9 mouse cellular contexts compared by ENCODE assay signal in the genomic region with DNA sequence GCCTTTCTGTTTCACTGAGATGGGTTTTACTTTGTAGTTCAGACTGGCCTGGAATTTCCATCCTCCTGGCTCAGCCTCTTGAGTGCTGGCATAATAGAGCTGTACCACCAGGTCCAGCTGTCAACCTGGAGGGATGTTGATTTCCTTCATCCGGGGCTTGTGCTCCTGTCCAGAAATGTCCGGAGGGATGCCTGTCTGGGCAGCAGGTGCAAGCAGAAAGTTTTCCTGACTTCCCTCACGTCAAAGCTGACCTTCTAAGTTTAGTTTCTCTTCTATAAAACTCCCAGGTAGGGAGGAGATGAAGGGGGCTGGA. TPM values are rescaled to one million over a fixed set of nuclear protein-coding genes. Genes with fewer than 3 reads are reported as not detected.
DNase-seq lines count a peak whose midpoint lies in the region; ATAC-seq and TF ChIP-seq lines count a peak whose summit lies in the region.
"Had no signal": no experiment of that assay in that cellular context is flagged by ENCODE, and none has a peak within 500 bp of the region (broad histone marks: within the 10 kb centered on the region; RNA-seq: fewer than 3 reads in every experiment).

No protein-coding gene starts in this region.

- no peak overlapping the region for H3K9ac ChIP-seq in hindbrain, embryonic 16.5 days (ENCODE audit: low read depth, low read length)
- no peak overlapping the region for H3K9ac ChIP-seq in CH12.LX (ENCODE audit: insufficient read depth, low read depth)
- H3K9ac ChIP-seq in limb, embryonic 12.5 days (replicated peaks) = no peak overlapping the region

- H3K9me3 ChIP-seq in hindbrain, embryonic 10.5 days = no peaks in the 10 kb centered on the region
- no peaks in the 10 kb centered on the region for H3K9me3 ChIP-seq in hindbrain, embryonic 16.5 days (ENCODE audit: control insufficient read depth, low read length)
- H3K9me3 ChIP-seq in CH12.LX (replicated peaks; ENCODE audit: low read length) = no peaks in the 10 kb centered on the region
- H3K9me3 ChIP-seq in limb, embryonic 12.5 days = no peaks in the 10 kb centered on the region

- intact Hi-C loops in left cerebral cortex, postnatal 36 days (cut with DNase I) = no loop called here

- peak; percentile 3 for DNase-seq in adrenal gland, postnatal 14 days
- no peak for DNase-seq in adrenal gland, postnatal 4 days (ENCODE audit: low spot score in 2 of 2)
- no peak for DNase-seq in hindbrain, embryonic 10.5 days (ENCODE audit: low spot score)
- no peak for DNase-seq in CH12.LX (ENCODE audit: extremely low read depth)
- no peak for DNase-seq in left cerebral cortex, postnatal 36 days (ENCODE audit: low spot score in 2 of 2)
- DNase-seq: adrenal gland, postnatal 10 days had no signal

- TF ChIP-seq POLR2A in CH12.LX (IDR thresholded peaks at IDR 0.05; ENCODE audit: low read depth, low read length) = no peak

- ATAC-seq in hindbrain, embryonic 16.5 days = no peak
- no peak for ATAC-seq in limb, embryonic 12.5 days (ENCODE audit: insufficient number of reproducible peaks, insufficient read depth, low FRiP score, low TSS enrichment, low read depth)
- ATAC-seq in activated CD4-positive, CD25-positive, alpha-beta regulatory T cell, adult 4 months = no peak

- H3K4me2 ChIP-seq in hindbrain, embryonic 16.5 days (ENCODE audit: low read length) = no peak overlapping the region
- peak overlapping the region; percentile 0; the same call in 1 of the 2 replicates for H3K4me2 ChIP-seq in CH12.LX (ENCODE audit: insufficient read depth, low read depth, poor library complexity, severe bottlenecking)
- no peak overlapping the region for H3K4me2 ChIP-seq in limb, embryonic 12.5 days

- 71% methylated on average over 3 of the region's 3 CpGs for WGBS in hindbrain, embryonic 10.5 days
- 50% methylated on average over 3 of the region's 3 CpGs for WGBS in hindbrain, embryonic 16.5 days
- 72% methylated on average over 3 of the region's 3 CpGs for WGBS in limb, embryonic 12.5 days

- H3K36me3 ChIP-seq in hindbrain, embryonic 10.5 days = no peaks in the 10 kb centered on the region
- H3K36me3 ChIP-seq in hindbrain, embryonic 16.5 days (ENCODE audit: control insufficient read depth, insufficient read depth, low read length) = no peaks in the 10 kb centered on the region
- H3K36me3 ChIP-seq in CH12.LX (replicated peaks in 1 of 2; ENCODE audit: control insufficient read depth in 1 of 2, insufficient read depth in 1 of 2, low read length in 1 of 2) = peaks cover 0 to 9% of the 10 kb centered on the region in 2 experiments
- H3K36me3 ChIP-seq in limb, embryonic 12.5 days = 0 out of 2 replicates have a peak, but pooled peaks cover under 1% of the 10 kb centered on the region

- in situ Hi-C loops in CH12.LX (cut with MboI; ENCODE audit: low pct_ligation_motif_present, low pct_unique_long_range_greater_than_20kb, low sequenced_read_pairs) = no loop called here

- H3K4me3 ChIP-seq in hindbrain, embryonic 10.5 days = no peak overlapping the region
- no peak overlapping the region for H3K4me3 ChIP-seq in hindbrain, embryonic 16.5 days (ENCODE audit: low read length)
- H3K4me3 ChIP-seq in CH12.LX (replicated peaks in 1 of 3; ENCODE audit: low read depth in 2 of 3, low read length in 2 of 3, poor library complexity in 1 of 3) = no peak overlapping the region
- H3K4me3 ChIP-seq in limb, embryonic 12.5 days (replicated peaks) = no peak overlapping the region

- 0 out of 2 replicates have a peak overlapping the region, but pooled peaks have one; percentile 87 for H3K27ac ChIP-seq in hindbrain, embryonic 10.5 days
- no peak overlapping the region for H3K27ac ChIP-seq in hindbrain, embryonic 16.5 days (ENCODE audit: low read depth, low read length)
- no peak overlapping the region for H3K27ac ChIP-seq in CH12.LX (ENCODE audit: insufficient read depth, low read depth)
- peak overlapping the region; percentile 92; the same call in 1 of the 2 replicates for H3K27ac ChIP-seq in limb, embryonic 12.5 days

- peaks cover 25% of the 10 kb centered on the region for H3K4me1 ChIP-seq in hindbrain, embryonic 10.5 days (replicated peaks)
- peaks cover 8% of the 10 kb centered on the region for H3K4me1 ChIP-seq in hindbrain, embryonic 16.5 days (ENCODE audit: control insufficient read depth, insufficient read depth, low read depth, low read length)
- peaks cover 8 to 31% of the 10 kb centered on the region in 2 experiments for H3K4me1 ChIP-seq in CH12.LX (ENCODE audit: control insufficient read depth in 1 of 2, insufficient read depth in 2 of 2)
- H3K4me1 ChIP-seq in limb, embryonic 12.5 days (replicated peaks) = peaks cover 21% of the 10 kb centered on the region

- dilution Hi-C loops in CH12.LX (cut with MboI; ENCODE audit: extremely low pct_ligation_motif_present, extremely low pct_unique_long_range_greater_than_20kb, low sequenced_read_pairs) = no loop called here

- H3K27me3 ChIP-seq in hindbrain, embryonic 10.5 days (ENCODE audit: insufficient read depth, poor library complexity, severe bottlenecking) = peaks cover 17% of the 10 kb centered on the region; the same call in 1 of the 2 replicates
- no peaks in the 10 kb centered on the region for H3K27me3 ChIP-seq in hindbrain, embryonic 16.5 days (replicated peaks; ENCODE audit: control insufficient read depth, insufficient read depth, low read length)
- H3K27me3 ChIP-seq in CH12.LX (replicated peaks) = no peaks in the 10 kb centered on the region
- H3K27me3 ChIP-seq in limb, embryonic 12.5 days = no peaks in the 10 kb centered on the region

- no peak for TF ChIP-seq EP300 in CH12.LX (IDR thresholded peaks at IDR 0.05; ENCODE audit: low read length)

- H3K79me2 ChIP-seq in CH12.LX (replicated peaks; ENCODE audit: control insufficient read depth, extremely low read depth, insufficient read depth, poor library complexity, severe bottlenecking) = no peaks in the 10 kb centered on the region

- no peak for TF ChIP-seq CTCF in CH12.LX (conservative IDR thresholded peaks at IDR 0.05 in 1 of 2, IDR thresholded peaks at IDR 0.05 in 1 of 2; ENCODE audit: low read depth in 2 of 2, low read length in 2 of 2)

- TF ChIP-seq RAD21 in CH12.LX (IDR thresholded peaks at IDR 0.05; ENCODE audit: low read depth, low read length) = no peak

RNA-seq across cellular contexts. Expression of a gene that starts 1.4 kb away (rescaled TPM):
- total RNA-seq in adrenal gland, postnatal 14 days (2021) = 47.4 and 48.9 TPM in 2 replicates
- total RNA-seq in adrenal gland, postnatal 4 days (2021) = 10 to 100 TPM; 15.1 to 15.3 TPM
- 17.5 and 19.0 TPM in 2 replicates for polyA plus RNA-seq in hindbrain, embryonic 10.5 days (2016; fragmentation: Nextera tagmentation; extraction: Ambion mirVana)
- 12.2 and 12.6 TPM in 2 replicates for polyA plus RNA-seq in hindbrain, embryonic 16.5 days (2015; fragmentation: Nextera tagmentation; extraction: Ambion mirVana)
- 7.7 and 9.3 TPM in 2 replicates for total RNA-seq in CH12.LX (2012; rRNA removed)
- 8.1 and 9.0 TPM in 2 replicates for total RNA-seq in CH12.LX (2014; rRNA removed)
- 5.9 and 6.5 TPM in 2 replicates for polyA plus RNA-seq in CH12.LX (2012; ENCODE audit: insufficient read length, low read depth)
- polyA plus RNA-seq in limb, embryonic 12.5 days (2016; fragmentation: Nextera tagmentation; extraction: Ambion mirVana) = 22.6 and 26.3 TPM in 2 replicates
- polyA plus RNA-seq in activated CD4-positive, CD25-positive, alpha-beta regulatory T cell, adult 4 months (2017; shearing (Covaris generic)) = 1 to 10 TPM; 9.2 to 9.7 TPM
- total RNA-seq in left cerebral cortex, postnatal 36 days (2021) = 10 to 100 TPM; 29.3 to 40.2 TPM

RNA-seq across cellular contexts. Expression of a gene that starts 16.9 kb away (rescaled TPM):
- 46.4 and 50.1 TPM in 2 replicates for total RNA-seq in adrenal gland, postnatal 14 days (2021)
- total RNA-seq in adrenal gland, postnatal 4 days (2021) = 10 to 100 TPM; 45.5 to 47.2 TPM
- polyA plus RNA-seq in hindbrain, embryonic 10.5 days (2016; fragmentation: Nextera tagmentation; extraction: Ambion mirVana) = 3.1 and 3.6 TPM in 2 replicates
- polyA plus RNA-seq in hindbrain, embryonic 16.5 days (2015; fragmentation: Nextera tagmentation; extraction: Ambion mirVana) = 1.5 and 2.3 TPM in 2 replicates
- total RNA-seq in CH12.LX (2012; rRNA removed) = not detected in 2 replicates
- total RNA-seq in CH12.LX (2014; rRNA removed) = not detected in 2 replicates
- polyA plus RNA-seq in CH12.LX (2012; ENCODE audit: insufficient read length, low read depth) = 0.07 TPM in 1 of 2 replicates, not detected in the other
- polyA plus RNA-seq in limb, embryonic 12.5 days (2016; fragmentation: Nextera tagmentation; extraction: Ambion mirVana) = 9.7 and 17.2 TPM in 2 replicates
- polyA plus RNA-seq in activated CD4-positive, CD25-positive, alpha-beta regulatory T cell, adult 4 months (2017; shearing (Covaris generic)) = 1 to 10 TPM; 5.7 to 6.5 TPM
- total RNA-seq in left cerebral cortex, postnatal 36 days (2021) = 1 to 10 TPM; 9.5 to 9.8 TPM

RNA-seq across cellular contexts. Expression of a gene that starts 33.5 kb away (rescaled TPM):
- total RNA-seq in adrenal gland, postnatal 14 days (2021) = 42.7 and 45.0 TPM in 2 replicates
- 10 to 100 TPM; 61.4 to 63.9 TPM for total RNA-seq in adrenal gland, postnatal 4 days (2021)
- polyA plus RNA-seq in hindbrain, embryonic 10.5 days (2016; fragmentation: Nextera tagmentation; extraction: Ambion mirVana) = 35.3 and 40.2 TPM in 2 replicates
- polyA plus RNA-seq in hindbrain, embryonic 16.5 days (2015; fragmentation: Nextera tagmentation; extraction: Ambion mirVana) = 56.4 and 62.4 TPM in 2 replicates
- total RNA-seq in CH12.LX (2012; rRNA removed) (14.6 and 16.2 TPM in 2 replicates), CH12.LX (2014; rRNA removed) (11.3 and 11.4 TPM in 2 replicates)
- 18.3 and 19.2 TPM in 2 replicates for polyA plus RNA-seq in CH12.LX (2012; ENCODE audit: insufficient read length, low read depth)
- 28.2 and 33.7 TPM in 2 replicates for polyA plus RNA-seq in limb, embryonic 12.5 days (2016; fragmentation: Nextera tagmentation; extraction: Ambion mirVana)
- polyA plus RNA-seq in activated CD4-positive, CD25-positive, alpha-beta regulatory T cell, adult 4 months (2017; shearing (Covaris generic)) = 10 to 100 TPM; 13.9 to 15.2 TPM
- total RNA-seq in left cerebral cortex, postnatal 36 days (2021) = 10 to 100 TPM; 78.8 to 94.5 TPM

RNA-seq across cellular contexts. Expression of a gene that starts 40.0 kb away (rescaled TPM):
- total RNA-seq in adrenal gland, postnatal 14 days (2021) = 50.4 and 51.5 TPM in 2 replicates
- total RNA-seq in adrenal gland, postnatal 4 days (2021) = 10 to 100 TPM; 37.5 to 42.3 TPM
- polyA plus RNA-seq in hindbrain, embryonic 10.5 days (2016; fragmentation: Nextera tagmentation; extraction: Ambion mirVana) = 28.2 TPM in 2 replicates
- polyA plus RNA-seq in hindbrain, embryonic 16.5 days (2015; fragmentation: Nextera tagmentation; extraction: Ambion mirVana) = 9.6 and 23.9 TPM in 2 replicates
- total RNA-seq in CH12.LX (2012; rRNA removed) = 10.0 and 10.9 TPM in 2 replicates
- 5.8 and 7.0 TPM in 2 replicates for total RNA-seq in CH12.LX (2014; rRNA removed)
- polyA plus RNA-seq in CH12.LX (2012; ENCODE audit: insufficient read length, low read depth) = 21.4 and 23.9 TPM in 2 replicates
- 36.5 and 39.4 TPM in 2 replicates for polyA plus RNA-seq in limb, embryonic 12.5 days (2016; fragmentation: Nextera tagmentation; extraction: Ambion mirVana)
- 10 to 100 TPM in 1 of 2 experiments, 1 to 10 TPM in 1; 8.1 to 12.4 TPM for polyA plus RNA-seq in activated CD4-positive, CD25-positive, alpha-beta regulatory T cell, adult 4 months (2017; shearing (Covaris generic))
- 10 to 100 TPM; 63.6 to 72.2 TPM for total RNA-seq in left cerebral cortex, postnatal 36 days (2021)

RNA-seq across cellular contexts. Expression of a gene that starts 44.1 kb away (rescaled TPM):
- 5.4 and 7.4 TPM in 2 replicates for total RNA-seq in adrenal gland, postnatal 14 days (2021)
- total RNA-seq in adrenal gland, postnatal 4 days (2021) = 10 to 100 TPM; 15.0 to 16.0 TPM
- 52.6 and 73.6 TPM in 2 replicates for polyA plus RNA-seq in hindbrain, embryonic 10.5 days (2016; fragmentation: Nextera tagmentation; extraction: Ambion mirVana)
- polyA plus RNA-seq in hindbrain, embryonic 16.5 days (2015; fragmentation: Nextera tagmentation; extraction: Ambion mirVana) = 137 and 139 TPM in 2 replicates
- total RNA-seq in CH12.LX (2012; rRNA removed) (0.04 TPM in 1 of 2 replicates, not detected in the other), CH12.LX (2014; rRNA removed) (not detected in 2 replicates)
- polyA plus RNA-seq in CH12.LX (2012; ENCODE audit: insufficient read length, low read depth) = 0.24 and 0.27 TPM in 2 replicates
- polyA plus RNA-seq in limb, embryonic 12.5 days (2016; fragmentation: Nextera tagmentation; extraction: Ambion mirVana) = 37.7 and 39.1 TPM in 2 replicates
- not detected for polyA plus RNA-seq in activated CD4-positive, CD25-positive, alpha-beta regulatory T cell, adult 4 months (2017; shearing (Covaris generic))
- total RNA-seq in left cerebral cortex, postnatal 36 days (2021) = 10 to 100 TPM; 67.8 to 75.3 TPM

Comparison
In these comparisons a context has a peak if more than half of its experiments do, and no peak if none do; other contexts are left out.
1. H3K27ac ChIP-seq: peak in hindbrain, embryonic 10.5 days (single experiment) and limb, embryonic 12.5 days (single experiment); none in hindbrain, embryonic 16.5 days (single experiment) and CH12.LX (single experiment).